Mouse (Mus musculus) kidney, postnatal 14 days (tissue): ENCODE measurements at regions not wholly inside any gene's neighbourhood (a gene's known extent, or its start where the extent isn't known, plus 50 kb on each side); places are given as distances from the start of the nearest gene placed in this dataset.

Source experiments
- DNase-seq: peaks from one replicate; pipeline ENCODE4 v3.0.0; 2022; ENCODE audit warnings: mixed read lengths

DNA sequence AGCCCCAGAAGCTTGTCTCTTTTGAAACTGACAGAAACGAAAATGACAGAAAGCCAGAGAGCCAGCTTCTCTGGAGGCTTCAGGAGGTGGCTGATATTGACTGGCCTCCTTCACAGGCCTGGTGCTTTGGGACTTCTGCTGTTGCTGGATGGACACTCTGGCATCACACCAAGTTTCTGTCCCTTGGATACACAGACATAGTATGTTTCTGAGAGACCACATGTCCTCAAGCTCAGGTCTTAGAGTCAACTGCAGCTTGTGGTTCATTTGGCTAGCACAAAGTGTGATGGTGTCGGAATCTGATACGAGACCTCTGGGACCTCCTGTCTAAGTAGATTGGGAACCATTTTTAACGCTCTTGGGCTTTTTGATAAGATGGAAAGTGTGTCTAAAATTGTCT lies 502.0 kb downstream of the Sqor start:
- DNase-seq: no peak

DNA sequence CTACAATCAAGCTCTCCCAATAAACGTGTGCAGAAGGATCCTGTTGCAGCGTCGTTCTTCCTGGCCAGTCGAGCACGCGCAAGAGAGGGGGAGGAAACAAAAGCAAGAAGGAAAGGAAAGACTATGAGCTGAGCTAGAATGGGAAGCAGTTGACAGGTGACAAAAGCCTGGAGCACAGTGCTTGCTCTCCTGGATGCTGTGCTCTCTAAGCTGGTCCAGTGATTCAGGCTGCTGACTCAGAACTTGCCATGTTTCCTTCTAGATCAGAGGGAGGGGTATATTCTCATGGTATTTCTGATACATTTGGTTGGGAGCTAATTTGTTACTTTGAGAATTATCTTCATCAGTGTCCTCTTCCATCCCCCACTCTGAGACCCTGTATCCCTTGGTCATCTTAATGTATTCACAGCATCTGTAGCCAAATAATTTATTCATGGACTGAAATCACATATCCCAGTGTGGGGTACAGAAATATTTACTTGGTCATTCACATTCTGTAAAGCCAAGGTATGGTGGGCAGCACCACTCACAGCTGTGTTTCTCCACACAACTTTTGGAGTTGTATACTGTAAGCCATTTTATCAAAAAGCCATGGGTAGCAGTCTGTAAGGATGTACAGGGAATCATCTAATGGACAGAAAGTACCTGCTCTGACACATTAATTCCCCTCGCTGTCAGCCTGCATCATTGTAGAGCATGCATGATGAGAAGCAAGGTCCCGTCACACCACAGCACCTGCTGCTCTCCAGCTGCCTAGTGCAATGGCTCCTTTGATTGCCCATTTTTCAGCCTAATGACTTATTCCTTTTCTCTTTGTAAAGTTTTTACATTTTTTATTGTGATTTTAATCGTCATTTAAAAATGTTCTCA lies 510.1 kb downstream of the Sqor start:
- DNase-seq: no peak

DNA sequence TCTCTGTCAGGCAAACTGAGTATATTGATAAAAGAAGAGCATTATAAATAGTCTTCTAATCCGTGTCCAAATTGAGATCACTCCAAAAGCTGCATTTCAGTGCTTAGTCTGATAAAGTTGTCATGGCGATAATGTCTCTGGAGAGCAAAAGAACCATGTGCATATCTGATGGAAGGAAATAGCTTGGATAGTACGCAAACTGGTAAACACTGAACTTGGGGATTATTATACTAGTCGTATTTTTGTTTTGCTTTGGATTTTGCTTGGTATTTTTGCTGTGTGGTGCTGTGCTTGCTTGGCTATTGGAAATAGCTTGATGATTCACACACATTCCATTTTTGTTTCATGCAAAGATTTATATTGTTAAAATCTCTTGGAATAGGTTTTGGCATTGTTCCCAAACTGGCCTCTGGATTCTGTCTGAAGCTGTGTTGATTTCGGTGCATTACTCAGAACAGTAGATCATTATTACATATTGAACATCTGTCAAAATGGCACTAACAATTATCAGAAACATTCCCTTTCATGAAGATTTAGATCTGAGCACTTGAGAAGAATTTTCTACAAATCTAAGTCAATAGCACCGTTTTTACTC lies 510.8 kb downstream of the Sqor start:
- no peak for DNase-seq

DNA sequence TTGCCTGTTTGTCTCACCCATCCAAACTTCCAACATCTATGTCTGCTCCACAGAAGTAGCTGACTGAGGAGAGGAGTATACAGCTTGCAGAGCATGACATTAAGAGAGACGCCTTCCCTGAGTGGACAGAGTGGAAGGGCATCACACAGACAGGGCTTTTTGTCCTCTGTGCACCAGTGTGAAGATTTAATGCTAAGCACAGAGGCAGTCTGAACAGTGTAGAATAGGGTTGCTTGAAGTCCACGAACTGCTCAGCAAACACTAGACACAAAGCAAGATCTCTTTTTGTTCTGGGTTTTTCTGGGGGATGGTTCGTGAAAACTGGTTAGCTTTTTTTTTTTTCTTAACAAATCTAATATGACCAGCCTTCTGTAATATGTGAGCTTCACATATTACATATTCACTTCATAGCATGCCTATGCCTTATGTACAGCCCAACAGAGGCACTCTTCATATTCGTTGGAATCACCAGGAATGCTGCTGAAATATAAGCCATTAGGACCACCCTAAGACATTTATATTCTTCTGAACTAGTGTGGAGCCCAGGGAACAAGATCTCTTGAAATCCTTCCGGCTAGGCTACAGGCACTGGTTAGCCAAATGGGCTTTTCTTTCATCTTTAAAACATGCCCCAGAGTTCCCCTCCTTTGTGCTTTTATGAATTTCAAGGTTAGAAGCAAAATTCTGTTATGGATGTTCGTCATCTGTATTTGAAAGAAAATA lies 546.7 kb downstream of the Sqor start:
- no peak for DNase-seq

DNA sequence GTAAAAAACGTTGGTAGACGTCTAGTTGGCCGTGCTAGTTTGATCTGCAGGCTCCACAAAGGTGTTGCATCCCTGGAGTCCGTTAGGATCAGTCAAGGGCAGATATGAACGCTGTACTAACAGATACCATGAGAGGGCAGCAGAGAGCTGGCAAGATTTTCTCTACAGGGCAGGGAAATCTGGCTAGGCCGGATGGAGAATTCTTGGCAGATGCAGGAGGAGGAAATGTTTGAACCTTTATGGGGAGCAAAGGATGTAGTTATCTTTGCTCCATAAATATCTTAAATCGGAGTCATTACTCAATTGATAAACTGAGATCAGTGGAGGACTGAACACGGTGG lies 547.2 kb downstream of the Sqor start:
- peak; percentile 70 for DNase-seq

DNA sequence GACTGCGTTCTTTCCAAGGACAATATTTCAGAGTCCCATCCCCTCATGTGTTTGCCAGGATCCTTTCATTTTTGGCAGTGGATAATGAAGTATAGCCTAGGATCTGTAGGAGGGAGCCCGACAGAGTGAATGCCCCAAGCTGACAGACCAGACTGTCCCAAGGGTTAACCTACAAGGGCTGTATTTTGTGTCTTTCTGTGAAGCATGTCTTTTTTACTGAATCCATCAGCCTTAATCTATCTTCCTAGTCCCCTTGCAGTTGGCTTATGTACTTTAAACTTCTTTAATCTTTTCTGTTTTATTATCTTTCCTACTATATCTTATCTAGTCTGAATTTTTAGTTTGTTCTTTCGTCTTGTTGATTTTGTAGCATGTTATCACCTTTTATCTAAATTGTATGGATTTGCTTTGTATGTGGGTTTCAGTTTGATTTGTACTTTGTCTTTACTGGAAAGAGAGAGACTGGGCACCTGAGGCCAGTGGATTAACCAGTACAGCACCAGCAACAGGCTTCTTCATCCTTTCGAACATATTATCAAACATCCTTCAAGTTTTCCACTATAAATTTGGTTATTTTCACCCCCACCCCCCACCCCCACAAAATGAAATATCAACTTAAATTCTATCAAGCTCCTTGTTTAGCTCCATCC lies 555.5 kb downstream of the Sqor start:
- no peak for DNase-seq

DNA sequence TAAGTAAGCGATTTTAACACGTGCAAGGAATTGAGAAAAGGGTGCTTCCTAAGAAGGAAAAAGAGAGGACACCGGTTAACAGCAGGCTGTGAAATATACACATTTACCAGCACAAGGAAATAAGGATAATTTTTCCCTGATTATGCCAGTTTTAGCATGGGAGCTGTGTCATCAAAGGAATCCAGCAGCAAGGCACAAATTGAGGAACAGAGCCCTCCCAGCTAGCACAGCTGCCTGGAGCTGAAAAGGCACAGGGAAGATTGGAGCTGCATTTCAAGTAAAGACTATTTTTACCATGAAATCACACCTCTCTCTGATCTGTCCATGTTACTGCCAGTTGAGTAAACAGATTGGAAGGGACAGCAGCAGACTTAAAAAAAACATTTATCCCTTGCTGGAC lies 558.7 kb downstream of the Sqor start:
- no peak for DNase-seq

DNA sequence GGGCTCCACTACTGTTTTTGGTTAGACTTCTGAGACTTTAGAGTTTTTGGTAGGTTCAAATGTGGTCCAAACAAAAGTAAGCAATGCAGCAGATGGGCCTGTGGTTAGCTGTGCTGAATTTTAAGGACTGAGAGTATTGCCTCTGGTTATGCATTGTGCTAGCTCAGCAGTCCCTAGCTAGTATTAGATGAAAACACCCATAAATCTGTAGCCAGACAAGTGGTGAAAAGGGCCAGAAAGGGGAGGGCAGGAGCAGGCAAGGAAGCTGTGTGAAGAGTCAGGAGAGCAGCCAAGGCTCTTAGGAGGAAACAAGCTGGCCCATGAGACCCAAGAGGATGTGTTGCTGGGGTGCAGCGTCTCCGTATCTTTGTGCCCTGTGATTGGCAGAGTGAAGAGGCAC lies 559.9 kb downstream of the Sqor start:
- DNase-seq: peak; percentile 18

DNA sequence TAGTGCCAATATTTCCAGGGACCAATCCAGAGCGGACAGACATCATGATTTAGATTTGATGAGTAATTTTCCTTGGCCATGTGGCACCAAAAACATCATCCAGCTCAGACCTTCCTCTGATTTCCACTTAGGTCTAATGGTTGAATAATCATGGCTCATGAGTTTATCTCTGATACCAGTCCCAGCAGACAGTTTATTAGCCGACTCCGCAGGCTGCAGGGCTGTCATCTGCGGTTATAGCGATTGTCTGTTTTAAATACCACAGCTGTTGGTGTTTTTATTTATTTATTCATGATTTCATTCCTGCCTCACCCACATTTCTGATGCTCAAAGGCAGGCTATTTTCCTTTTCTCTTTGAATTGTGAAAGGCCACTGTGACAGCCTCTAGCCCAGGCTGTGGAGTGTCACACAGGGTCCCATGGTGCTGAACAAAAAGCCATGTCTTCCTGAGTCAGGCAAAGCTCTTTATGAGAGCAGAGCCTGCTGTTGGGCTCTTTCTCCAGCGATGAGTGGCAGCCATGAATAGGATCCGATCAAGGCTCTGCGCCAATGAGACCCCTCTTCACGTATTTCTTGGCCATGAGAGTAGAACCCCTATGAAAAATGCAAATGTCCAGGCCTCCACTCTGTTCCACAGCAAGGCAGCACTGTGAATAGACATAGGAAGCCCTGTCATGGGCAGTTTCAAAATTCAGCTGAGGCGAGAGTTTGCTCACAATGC lies 584.7 kb downstream of the Sqor start:
- no peak for DNase-seq

DNA sequence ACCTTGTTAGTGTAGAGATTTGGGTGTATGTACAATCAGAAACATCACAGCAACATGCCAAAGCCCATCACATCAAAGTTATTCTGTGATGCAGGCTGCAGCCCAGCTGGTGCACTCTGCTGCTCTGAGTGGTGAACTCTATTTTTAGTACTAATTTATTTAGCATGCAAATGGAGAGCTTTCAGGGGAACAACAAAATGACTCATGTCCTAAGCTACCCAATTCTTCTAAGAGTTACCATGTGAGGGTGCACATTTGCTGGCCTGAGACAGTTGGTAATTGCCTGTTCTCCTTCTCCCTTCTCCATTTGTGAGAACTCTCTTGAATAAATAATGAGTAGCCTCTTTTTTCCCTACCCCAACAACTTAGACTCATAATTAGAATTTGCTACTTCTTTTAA lies 599.2 kb downstream of the Sqor start:
- no peak for DNase-seq

DNA sequence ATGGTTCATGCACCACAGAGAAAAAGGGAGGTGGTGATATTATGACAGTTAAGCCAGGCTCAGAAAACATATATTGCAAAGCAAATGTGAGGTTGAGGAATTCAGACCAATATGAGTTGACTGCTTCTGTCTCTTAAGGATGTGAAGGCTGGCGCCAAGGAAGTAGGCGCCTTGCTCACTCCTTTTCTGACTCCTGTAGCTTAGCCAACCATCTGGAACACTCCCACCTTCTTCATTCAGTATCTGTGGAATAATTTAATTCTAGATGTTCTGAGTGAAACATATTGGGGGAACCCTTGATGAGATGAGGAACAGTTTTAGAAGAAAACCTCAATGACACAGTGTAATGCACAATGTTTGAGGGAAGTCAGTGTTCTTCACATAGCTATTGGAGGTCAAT lies 601.5 kb downstream of the Sqor start:
- no peak for DNase-seq

DNA sequence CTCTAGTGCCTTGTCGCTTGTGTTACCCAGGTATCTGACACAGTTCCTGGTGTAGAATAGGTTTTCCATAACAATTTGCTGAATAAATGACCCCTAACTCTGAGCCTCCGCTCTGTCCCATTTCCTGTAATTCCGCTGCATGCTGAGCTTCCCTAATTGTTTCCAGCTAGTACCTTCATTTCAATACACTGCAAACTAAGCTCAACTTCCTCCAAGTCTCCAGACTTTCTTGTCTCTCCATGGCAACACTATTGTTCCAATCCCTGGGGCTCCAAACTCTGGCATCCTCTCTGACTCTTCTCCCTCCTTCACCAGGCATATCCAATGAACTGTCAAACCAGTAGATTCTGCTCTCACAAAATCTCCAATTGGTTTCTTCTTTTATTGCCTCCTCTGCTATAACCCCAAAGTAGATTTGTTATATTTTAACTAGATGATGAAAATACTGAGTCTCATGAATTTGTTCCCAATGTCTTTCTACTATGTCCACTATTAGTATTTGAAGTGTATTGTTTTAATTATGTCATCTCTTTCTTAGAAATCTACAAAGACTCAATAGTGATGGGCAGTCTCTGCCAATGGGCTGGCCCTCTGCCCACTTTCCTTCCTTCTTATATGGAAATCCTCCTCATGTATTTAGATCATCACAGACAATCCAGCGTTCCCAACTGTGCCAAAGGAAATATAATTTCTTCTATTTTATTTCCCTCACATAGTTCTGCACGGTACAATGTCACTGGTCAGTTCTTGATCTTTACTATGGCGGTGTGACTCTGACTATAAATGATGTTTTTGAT lies 620.8 kb downstream of the Sqor start:
- DNase-seq: no peak

DNA sequence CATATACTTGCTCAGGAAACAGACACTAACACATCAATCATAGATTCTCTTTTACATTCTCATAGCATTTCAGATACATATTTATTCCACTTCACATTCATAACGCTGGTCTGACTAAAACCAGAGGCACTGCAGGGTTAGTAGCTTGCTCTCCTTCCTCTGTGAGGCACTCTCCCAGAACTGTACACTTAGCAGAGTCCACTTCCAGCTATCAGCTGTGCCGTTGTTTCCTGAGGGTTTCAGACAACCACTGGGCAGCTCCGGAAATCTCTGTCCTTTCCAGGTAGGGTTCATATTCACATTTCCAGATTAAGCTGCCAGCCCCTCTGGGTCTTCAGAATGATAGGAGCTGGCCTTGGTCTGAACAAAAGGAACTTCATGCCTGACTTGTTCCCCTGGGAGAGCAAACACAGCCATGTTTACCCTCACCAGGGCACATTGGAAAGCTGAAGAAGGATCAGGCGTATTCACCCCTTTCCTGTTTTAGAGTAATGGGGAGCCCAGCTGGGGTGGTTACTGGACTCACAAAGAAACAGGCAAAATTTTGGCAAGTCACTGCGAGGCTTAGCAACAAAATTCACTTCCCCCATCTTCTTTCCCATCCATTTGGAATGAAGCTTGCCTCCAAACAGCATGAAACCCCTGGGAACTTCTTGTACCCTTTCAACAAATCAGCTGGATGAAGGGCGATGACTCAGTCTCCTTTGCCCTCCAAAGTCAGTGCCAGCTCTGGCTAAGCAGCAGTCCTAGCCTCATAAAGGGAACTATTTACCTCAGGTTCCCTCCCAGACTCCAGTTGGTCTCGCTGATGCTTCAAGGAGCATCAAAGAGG lies 622.0 kb downstream of the Sqor start:
- DNase-seq: no peak

DNA sequence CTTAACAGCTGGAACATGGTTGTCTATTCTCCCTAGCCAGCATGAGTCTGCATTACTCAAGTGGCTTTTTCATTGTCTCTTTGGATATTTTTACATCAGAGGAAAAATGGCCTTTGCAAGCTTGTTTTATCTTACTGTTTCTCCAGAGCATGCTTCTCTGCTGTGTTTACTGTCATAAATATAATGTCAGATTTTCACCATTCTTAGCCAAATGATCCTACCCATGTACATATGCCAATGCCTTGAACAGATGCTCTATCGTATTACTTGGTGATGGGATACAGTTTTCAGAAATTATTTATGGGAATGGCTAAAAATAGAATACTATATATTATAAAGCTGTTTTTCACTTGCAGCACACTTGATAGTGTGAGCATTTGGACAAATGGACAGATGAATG lies 625.9 kb downstream of the Sqor start:
- no peak for DNase-seq

DNA sequence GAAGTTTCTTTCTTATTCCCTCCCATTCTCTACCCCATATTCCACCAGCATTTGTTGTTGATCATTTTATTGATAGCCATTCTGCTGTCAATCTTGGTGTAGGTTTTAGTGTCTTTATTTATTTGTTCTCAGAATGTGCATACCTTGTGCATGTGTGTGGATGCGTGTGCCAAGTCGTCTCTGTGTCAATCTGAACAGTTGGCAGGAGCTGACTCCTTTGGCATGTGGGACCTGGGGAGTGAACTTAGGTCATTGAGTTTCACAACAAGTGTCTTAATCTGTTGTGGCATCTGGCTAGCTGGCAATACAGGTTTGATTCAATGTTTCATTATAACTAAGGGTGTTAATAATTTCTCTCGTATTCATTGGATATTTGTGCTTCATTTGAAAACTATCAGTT lies 629.3 kb downstream of the Sqor start:
- DNase-seq: no peak

DNA sequence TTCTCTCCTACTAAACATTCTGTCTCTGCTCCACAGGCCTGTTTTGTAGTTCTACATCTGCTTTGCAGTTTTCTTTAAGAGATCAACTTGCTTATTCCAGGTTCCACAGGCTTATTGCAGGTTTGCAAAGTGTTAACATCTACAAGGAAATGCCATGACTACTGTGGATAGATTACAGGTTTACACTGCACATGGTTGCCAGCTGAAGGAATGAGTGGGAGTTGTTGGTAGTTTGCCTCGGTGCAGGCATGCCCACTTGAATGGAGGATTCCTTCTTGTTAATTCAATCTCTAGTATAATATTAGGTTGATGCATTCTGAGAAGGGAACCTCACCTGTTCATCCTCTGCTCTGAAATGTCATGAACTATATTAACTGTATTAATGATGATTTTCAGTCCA lies 632.5 kb downstream of the Sqor start:
- DNase-seq: no peak

DNA sequence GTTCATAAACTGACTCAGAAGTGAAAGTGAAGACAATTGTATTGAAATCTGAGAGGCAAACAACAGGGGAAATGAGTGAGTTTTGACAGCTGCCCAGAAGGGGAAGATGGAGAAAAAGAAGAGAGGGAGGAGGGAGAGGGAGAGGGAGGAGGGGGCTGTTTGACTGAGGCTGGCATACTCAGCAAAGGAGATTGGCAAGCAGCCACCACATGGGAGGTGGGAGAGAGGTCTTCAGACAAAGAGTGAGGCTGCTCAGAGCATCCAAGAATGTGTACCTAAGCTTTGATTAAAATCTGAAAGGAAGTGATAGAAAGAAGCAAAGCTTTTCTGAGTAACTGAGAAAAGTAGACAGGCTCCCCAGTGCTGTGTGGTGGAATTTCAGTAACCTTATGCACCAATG lies 636.0 kb downstream of the Sqor start:
- DNase-seq: no peak

DNA sequence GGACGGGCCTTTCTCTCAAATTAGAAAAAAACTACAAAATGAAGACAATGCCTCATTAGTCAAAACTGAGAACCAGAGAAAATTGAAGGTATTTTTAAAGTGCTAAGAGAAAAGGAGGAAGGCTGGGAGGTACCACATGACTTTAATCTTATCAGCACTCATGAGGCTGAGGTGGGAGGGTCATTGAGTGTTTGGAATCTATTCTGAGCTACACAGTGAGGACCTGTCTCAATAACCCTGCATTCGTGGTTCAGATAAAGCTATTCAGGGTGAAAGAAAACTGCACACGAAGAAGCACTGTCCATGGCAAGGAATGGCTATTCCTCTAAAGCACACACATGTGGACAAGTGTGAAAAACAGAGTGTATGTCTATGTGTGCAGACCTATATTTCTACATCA lies 644.0 kb downstream of the Sqor start:
- no peak for DNase-seq

DNA sequence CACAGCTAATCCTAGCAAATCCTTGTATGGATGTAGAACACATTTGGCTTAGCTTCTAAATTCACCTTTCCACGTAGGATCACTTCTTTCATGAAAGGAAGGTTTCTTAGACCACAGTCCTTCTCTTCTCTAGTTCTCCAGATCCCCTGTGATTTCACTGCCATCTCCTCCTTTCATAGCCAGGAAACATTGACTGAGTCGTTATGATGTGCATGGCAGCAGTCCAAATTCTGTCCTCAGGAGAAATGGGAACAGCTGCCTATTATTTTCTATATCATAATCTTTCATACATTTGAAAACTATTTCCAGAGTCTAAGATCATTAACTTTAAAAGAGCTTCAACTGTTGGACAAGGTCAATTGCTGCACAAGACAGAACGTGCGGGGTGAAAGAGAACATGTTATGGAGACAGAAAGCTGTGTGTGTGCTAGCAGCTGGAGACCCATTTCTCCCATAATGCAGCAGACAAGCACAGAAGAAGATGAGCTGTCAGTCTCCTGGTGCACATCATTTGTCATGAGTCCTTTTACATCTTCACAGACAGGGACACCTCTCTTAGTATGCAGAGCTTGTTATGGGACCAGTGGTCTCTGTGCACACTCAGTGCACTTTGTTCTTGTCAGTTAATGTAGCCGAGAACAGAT lies 631.6 kb upstream of the Sema6d start:
- DNase-seq: no peak

DNA sequence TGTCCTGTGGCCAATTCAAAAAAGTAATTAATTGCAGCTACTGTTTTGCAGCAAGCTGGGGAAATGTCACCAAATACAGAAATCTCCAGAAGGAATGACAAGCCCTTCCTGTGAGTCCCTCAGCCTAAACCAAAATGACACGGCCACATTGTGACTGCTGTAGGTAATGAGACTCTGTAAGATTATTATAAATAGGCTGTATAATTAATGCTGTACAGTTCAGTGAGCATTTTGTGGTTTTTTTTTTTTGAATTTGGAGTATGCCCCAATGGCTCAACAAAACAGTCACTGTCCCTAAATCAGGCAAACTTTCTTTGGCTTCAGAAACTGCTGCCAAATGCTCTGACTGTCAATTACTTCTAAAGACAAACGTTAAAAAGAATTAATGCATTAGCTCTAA lies 615.9 kb upstream of the Sema6d start:
- no peak for DNase-seq

DNA sequence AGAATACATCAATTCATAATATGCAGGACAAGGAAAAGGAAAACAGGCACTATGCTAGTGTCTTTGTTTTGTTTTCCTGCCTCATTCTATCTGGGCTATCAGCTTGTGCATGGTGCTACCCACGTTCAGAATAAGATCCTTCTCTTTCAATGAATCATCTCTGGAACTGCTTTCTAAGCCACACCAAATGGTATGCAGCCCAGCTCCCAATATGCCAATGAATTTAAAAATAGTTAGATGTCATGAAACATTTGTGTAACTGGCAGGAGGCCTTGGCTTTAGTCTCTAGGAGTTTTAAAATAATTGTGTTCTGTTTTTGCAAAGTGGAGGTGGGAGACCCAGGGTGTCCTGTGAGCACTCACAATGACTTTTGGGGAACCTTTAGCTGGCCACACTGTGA lies 603.1 kb upstream of the Sema6d start:
- no peak for DNase-seq
